Mouse (Mus musculus) C2C12 (cell line): ENCODE measurements around the gene Kcnn3.

ENCODE experiments used
- CEBPB ChIP-seq: IDR thresholded peaks from one replicate; pipeline ENCODE4 v1.6.1; 2011; ENCODE audit warnings: low read depth, mild to moderate bottlenecking, control low read depth, moderate library complexity
- CTCF ChIP-seq: IDR thresholded peaks from one replicate; pipeline ENCODE4 v1.5.1; 2011; ENCODE audit not compliant: control insufficient read depth, insufficient read depth, insufficient read length
- FOSL1 ChIP-seq: IDR thresholded peaks from one replicate; pipeline ENCODE4 v1.8.0; 2011; ENCODE audit warnings: mild to moderate bottlenecking, low read length; ENCODE audit not compliant: poor library complexity, insufficient read depth, severe bottlenecking
- MAX ChIP-seq: IDR thresholded peaks from one replicate; pipeline ENCODE4 v1.6.1; 2011; ENCODE audit warnings: mild to moderate bottlenecking, control low read depth
- MYOD1 ChIP-seq: IDR thresholded peaks from one replicate; pipeline ENCODE4 v1.6.1; 2011; ENCODE audit warnings: low read depth; ENCODE audit not compliant: control insufficient read depth, insufficient read length
- MYOG ChIP-seq: IDR thresholded peaks from one replicate; pipeline ENCODE4 v1.6.1; 2011; ENCODE audit not compliant: control insufficient read depth, insufficient read length; ENCODE audit errors: extremely low read depth
- USF1 ChIP-seq: IDR thresholded peaks from one replicate; pipeline ENCODE4 v1.6.1; 2011; ENCODE audit warnings: low read depth, mild to moderate bottlenecking, control low read depth, moderate library complexity

DNA sequence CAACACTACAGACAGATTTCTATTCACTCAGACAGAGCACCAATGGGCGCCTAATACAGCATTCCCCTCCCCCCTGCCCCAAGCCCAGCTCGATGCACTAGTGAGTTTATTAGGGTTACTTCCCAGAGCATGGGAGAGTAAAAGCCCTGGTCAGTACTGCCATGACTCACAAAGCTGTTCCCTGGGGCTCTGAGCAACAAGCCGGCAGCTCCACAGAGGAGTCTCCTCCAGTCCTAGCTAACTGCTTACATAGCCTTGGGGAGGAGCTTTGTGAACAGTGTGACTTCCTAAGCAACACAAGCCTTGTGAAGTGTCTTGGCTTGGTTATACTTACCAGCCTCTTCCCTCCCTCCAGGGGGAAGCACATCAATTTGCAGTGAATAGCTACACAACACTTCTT is 183.6 kb downstream of the Kcnn3 start:
- no peak for TF ChIP-seq CTCF
- TF ChIP-seq MYOG: no peak
- TF ChIP-seq CEBPB: no peak
- no peak for TF ChIP-seq MAX
- TF ChIP-seq USF1: no peak
- no peak for TF ChIP-seq MYOD1
- no peak for TF ChIP-seq FOSL1
